Mouse (Mus musculus) MEL (cell line): Measurements from ENCODE around the gene Crisp3.

Experiments used
- CTCF ChIP-seq, 3 experiments: IDR thresholded peaks in 2 of 3; conservative IDR thresholded peaks in 1 of 3; 2 replicates each; pipeline ENCODE4 v1.5.1; 2011 to 2012; ENCODE audit warnings: low read length in 3 of 3, low read depth in 2 of 3, mild to moderate bottlenecking in 2 of 3, improper control_type of control experiment in 1 of 3, inconsistent platforms in 1 of 3, mixed read lengths in 1 of 3, moderate library complexity in 1 of 3; ENCODE audit not compliant: control insufficient read depth in 1 of 3, insufficient read depth in 1 of 3, poor library complexity in 1 of 3, severe bottlenecking in 1 of 3
- E2F4 ChIP-seq: IDR thresholded peaks from 2 replicates; pipeline ENCODE4 v1.6.1; 2011; ENCODE audit warnings: low read depth, low read length, improper control_type of control experiment, borderline replicate concordance
- GABPA ChIP-seq: IDR thresholded peaks from 2 replicates; pipeline ENCODE4 v1.6.1; 2012; ENCODE audit warnings: low read depth, mild to moderate bottlenecking, inconsistent platforms, low read length, improper control_type of control experiment, moderate library complexity
- GATA1 ChIP-seq: IDR thresholded peaks from 2 replicates; pipeline ENCODE4 v1.6.1; 2011; ENCODE audit warnings: low read depth, low read length, improper control_type of control experiment
- HCFC1 ChIP-seq: IDR thresholded peaks from 2 replicates; pipeline ENCODE4 v1.6.1; 2012; ENCODE audit warnings: low read depth, mild to moderate bottlenecking, inconsistent platforms, low read length, improper control_type of control experiment, moderate library complexity
- NELFE ChIP-seq: IDR thresholded peaks from 2 replicates; pipeline ENCODE4 v1.6.1; 2011; ENCODE audit warnings: low read depth, low read length, improper control_type of control experiment
- POLR2A ChIP-seq, 2 experiments: IDR thresholded peaks; 2 replicates each; pipeline ENCODE4 v1.6.1; 2011 to 2012; ENCODE audit warnings: low read length in 2 of 2, mild to moderate bottlenecking in 2 of 2, control low read depth in 1 of 2, improper control_type of control experiment in 1 of 2, low read depth in 1 of 2, moderate library complexity in 1 of 2; ENCODE audit not compliant: control insufficient read depth in 1 of 2, insufficient read depth in 1 of 2, poor library complexity in 1 of 2
- POLR2AphosphoS5 ChIP-seq: IDR thresholded peaks from 2 replicates; pipeline ENCODE4 v1.6.1; 2012; ENCODE audit warnings: low read depth, borderline replicate concordance, mild to moderate bottlenecking, inconsistent platforms, low read length, moderate library complexity, mixed read lengths
- TAL1 ChIP-seq: IDR thresholded peaks from 2 replicates; pipeline ENCODE4 v1.6.1; 2012; ENCODE audit warnings: mild to moderate bottlenecking, inconsistent platforms, low read length, moderate library complexity, mixed read lengths
- TCF12 ChIP-seq: IDR thresholded peaks from 2 replicates; pipeline ENCODE4 v1.6.1; 2014; ENCODE audit warnings: low read depth, mild to moderate bottlenecking, inconsistent platforms, low read length, improper control_type of control experiment, moderate library complexity
- USF1 ChIP-seq: IDR thresholded peaks from 2 replicates; pipeline ENCODE4 v1.6.1; 2014; ENCODE audit warnings: low read depth, mild to moderate bottlenecking, inconsistent platforms, low read length, improper control_type of control experiment, moderate library complexity
- USF2 ChIP-seq, 2 experiments: IDR thresholded peaks; 2 replicates each; pipeline ENCODE4 v1.6.1; 2011 to 2012; ENCODE audit warnings: improper control_type of control experiment in 2 of 2, low read length in 2 of 2, borderline replicate concordance in 1 of 2, inconsistent platforms in 1 of 2, low read depth in 1 of 2, mild to moderate bottlenecking in 1 of 2; ENCODE audit not compliant: insufficient read depth in 1 of 2
- ZKSCAN1 ChIP-seq: IDR thresholded peaks from 2 replicates; pipeline ENCODE4 v1.6.1; 2012; ENCODE audit warnings: low read depth, mild to moderate bottlenecking, inconsistent platforms, low read length, improper control_type of control experiment, moderate library complexity

DNA sequence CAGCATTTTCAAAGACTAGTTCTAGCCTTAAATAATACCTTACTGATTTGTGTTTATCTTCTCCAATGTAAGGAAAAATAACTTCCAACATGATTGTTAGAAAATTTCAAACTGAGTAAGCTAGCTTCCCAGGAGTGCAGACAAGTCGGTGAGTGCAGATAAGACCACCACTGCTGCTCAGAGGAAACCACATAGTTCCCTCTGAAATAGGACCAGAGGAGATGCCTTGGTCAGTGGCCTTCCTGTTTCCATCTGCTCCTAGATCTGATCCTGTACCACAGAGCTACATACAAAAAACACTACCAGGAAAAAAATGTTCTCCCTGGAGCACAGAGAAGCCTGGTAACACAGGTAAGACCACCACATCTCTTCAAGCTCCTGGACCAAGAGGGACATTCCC lies 10.4 kb upstream of the Crisp3 start:
- TF ChIP-seq POLR2A (IDR thresholded peaks at IDR 0.05; ENCODE audit: control insufficient read depth in 1 of 2, insufficient read depth in 1 of 2, low read depth in 1 of 2, low read length in 2 of 2, poor library complexity in 1 of 2), result no peak
- TF ChIP-seq TAL1, result no peak
- TF ChIP-seq CTCF (IDR thresholded peaks at IDR 0.05 in 2 of 3, conservative IDR thresholded peaks at IDR 0.05 in 1 of 3; ENCODE audit: control insufficient read depth in 1 of 3, insufficient read depth in 1 of 3, low read depth in 2 of 3, low read length in 3 of 3, poor library complexity in 1 of 3, severe bottlenecking in 1 of 3), result no peak
- TF ChIP-seq GABPA, result no peak
- TF ChIP-seq TCF12, result no peak
- no peak for TF ChIP-seq HCFC1
- TF ChIP-seq GATA1, result no peak
- TF ChIP-seq E2F4, result no peak
- TF ChIP-seq NELFE, result no peak
- TF ChIP-seq POLR2AphosphoS5, result no peak
- TF ChIP-seq ZKSCAN1, result no peak
- no peak for TF ChIP-seq USF1
- TF ChIP-seq USF2 (IDR thresholded peaks at IDR 0.05; ENCODE audit: borderline replicate concordance in 1 of 2, insufficient read depth in 1 of 2, low read depth in 1 of 2, low read length in 2 of 2), result no peak
